Mouse (Mus musculus) layer of hippocampus, postnatal 36 days (tissue): ENCODE measurements at regions not wholly inside any gene's neighbourhood (a gene's known extent, or its start where the extent isn't known, plus 50 kb on each side); places are given as distances from the start of the nearest gene placed in this dataset.

Experiments used
- DNase-seq, 2 experiments: peaks; one replicate each; pipeline ENCODE4 v3.0.0; 2022

DNA sequence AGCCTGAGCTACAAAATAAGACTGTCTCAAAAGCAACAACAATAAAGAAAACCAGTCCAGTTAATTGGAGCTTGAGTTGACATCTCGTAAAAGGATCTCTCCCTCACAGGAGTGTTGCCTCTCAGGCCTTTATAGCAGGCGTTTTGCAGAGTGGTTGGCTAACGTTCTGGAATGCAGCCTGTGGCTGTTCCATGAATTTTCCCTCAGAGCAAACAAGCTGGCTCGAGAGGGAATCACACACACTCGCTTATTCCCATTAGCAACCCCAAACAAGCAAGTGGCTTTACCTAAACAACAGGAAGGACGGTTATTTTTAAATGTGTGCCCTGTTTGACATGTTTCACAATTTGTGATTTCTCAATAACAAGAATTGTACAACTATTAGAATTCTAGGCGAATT lies 59.2 kb upstream of the Klf6 start:
- DNase-seq = no peak

DNA sequence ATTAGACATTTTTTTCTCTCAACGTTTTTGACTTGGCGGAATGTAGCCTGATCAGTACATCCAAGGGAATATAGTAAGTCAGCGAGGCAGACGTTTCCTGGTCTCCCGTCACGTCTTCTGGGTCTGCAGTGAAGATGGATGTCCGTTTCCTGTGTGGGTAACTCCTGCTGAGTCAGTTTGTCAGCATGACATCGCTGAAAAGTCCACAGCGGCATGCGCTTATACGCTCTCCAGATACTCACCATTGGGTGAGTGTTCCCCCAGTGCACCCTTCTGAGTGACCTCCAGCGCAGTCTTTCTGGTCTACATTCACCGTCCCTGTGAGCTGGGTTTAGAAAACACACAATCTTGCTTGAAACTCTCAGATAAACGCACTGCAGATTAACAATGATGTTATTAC lies 58.5 kb upstream of the Klf6 start:
- DNase-seq = no peak

DNA sequence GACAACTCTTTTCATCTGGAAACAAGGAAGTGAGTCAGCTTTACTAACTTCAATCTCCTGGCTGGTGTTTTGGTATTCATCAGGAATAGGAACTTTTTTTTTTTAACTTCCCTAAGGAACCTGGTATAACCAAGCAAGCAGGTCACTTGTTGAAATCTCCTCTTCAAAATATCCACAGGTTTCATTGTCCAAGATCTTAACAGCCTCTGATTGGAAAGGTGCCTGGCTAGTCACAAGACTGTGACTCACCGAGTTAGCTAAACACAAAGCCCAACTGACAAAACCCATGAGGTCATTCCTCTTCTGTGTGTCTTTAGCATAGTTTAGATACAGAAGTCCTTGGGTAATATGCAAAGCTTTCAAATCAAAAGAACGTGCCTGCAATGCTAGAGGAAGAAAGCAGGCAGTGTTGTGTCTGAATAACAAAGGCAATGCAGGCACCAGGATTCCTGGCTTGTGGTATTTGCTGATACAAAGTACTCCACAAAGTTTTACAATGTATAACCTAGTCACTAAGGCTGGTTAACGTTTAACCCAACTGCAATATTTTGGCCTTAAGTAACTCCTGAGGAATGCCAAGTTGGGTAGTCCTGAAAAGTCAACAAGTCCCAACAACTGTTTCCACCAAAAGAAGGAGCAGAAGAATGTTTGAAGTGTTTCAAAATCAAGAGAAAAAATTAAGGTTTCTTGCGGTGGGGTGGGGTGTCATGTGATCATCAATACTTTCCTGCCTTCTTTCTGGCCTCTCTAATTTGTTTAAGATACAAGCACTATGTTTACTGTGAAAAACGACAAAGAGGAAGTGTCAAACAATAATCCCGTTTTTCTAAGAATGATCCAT lies 57.5 kb upstream of the Klf6 start:
- DNase-seq = no peak

- DNase-seq = no peak
Measured at GRCm38 (mm10) chr13:5804381-5804941, 56.8 kb upstream of the Klf6 start.

GRCm38 (mm10) chr13:5808380-5808779 lies 52.9 kb upstream of the Klf6 start:
- no peak for DNase-seq
